Mouse (Mus musculus) heart, embryonic 16.5 days (tissue): ENCODE data around the gene Zc3h12d. TPM values are rescaled to one million over a fixed set of nuclear protein-coding genes. Genes with fewer than 3 reads are reported as not detected.

Source experiments
- ATAC-seq: fragments of 200-750 bp; cut with Nextera tagmentation; replicated peaks from 2 replicates; pipeline ENCODE4 v1.8.0; 2017; ENCODE audit warnings: moderate number of reproducible peaks; ENCODE audit not compliant: insufficient read depth, low FRiP score; ENCODE audit errors: extremely low read depth
- H3K27ac ChIP-seq: fragments of 300-500 bp; sonication (generic); 2 replicates; pipeline ENCODE4 v1.5.1; 2014; ENCODE audit warnings: mild to moderate bottlenecking, low read length, control low read depth, moderate library complexity
- H3K27me3 ChIP-seq: fragments of 300-500 bp; sonication (generic); 2 replicates; pipeline ENCODE4 v1.6.1; 2014; ENCODE audit warnings: low read length, mixed read lengths; ENCODE audit not compliant: control insufficient read depth, insufficient read depth
- H3K36me3 ChIP-seq: fragments of 300-500 bp; sonication (generic); 2 replicates; pipeline ENCODE4 v1.6.1; 2014; ENCODE audit not compliant: control insufficient read depth, insufficient read depth
- H3K4me1 ChIP-seq: fragments of 300-500 bp; sonication (generic); 2 replicates; pipeline ENCODE4 v1.6.1; 2014; ENCODE audit warnings: low read length, mixed read lengths; ENCODE audit not compliant: control insufficient read depth, insufficient read depth
- H3K4me2 ChIP-seq: fragments of 300-500 bp; sonication (generic); 2 replicates; pipeline ENCODE4 v1.6.1; 2014; ENCODE audit warnings: low read depth, mild to moderate bottlenecking, control low read depth, low read length
- H3K4me3 ChIP-seq: fragments of 300-500 bp; sonication (generic); 2 replicates; pipeline ENCODE4 v1.5.1; 2014; ENCODE audit warnings: mild to moderate bottlenecking, control low read depth, low read length
- H3K9ac ChIP-seq: fragments of 300-500 bp; sonication (generic); 2 replicates; pipeline ENCODE4 v1.6.1; 2014; ENCODE audit warnings: low read length, control low read depth
- H3K9me3 ChIP-seq: fragments of 300-500 bp; sonication (generic); replicated peaks from 2 replicates; pipeline ENCODE4 v1.6.1; 2016; ENCODE audit warnings: low read length; ENCODE audit not compliant: control insufficient read depth
- WGBS: fragments of 180-500 bp; shearing (Covaris S2); extraction: QIAGEN DNeasy Blood & Tissue Kit; methylation state at CpG from one replicate; pipeline ENCODE4 v1.1.7; 2014; 5-methylcytosine and 5-hydroxymethylcytosine counted together
- polyA plus RNA-seq: library from polyadenylated mRNA; unstranded; fragments of >200 nt; fragmentation: Nextera tagmentation; extraction: Ambion mirVana; gene quantifications from 2 replicates; pipeline ENCODE4 v1.2.1, GENCODE M21; 2015

The Zc3h12d gene
- polyA plus RNA-seq, 1 experiment from 2014 or later = 0.38 TPM

GRCm38 (mm10) chr10:7844161-7844560, 11.9 kb downstream of the Zc3h12d start:
- peaks cover 23% of the 10 kb centered on the region for H3K4me1 ChIP-seq
- WGBS = 64% methylated on average over 4 of the region's 4 CpGs
- no peak for ATAC-seq
- no peak overlapping the region for H3K4me3 ChIP-seq
- H3K9ac ChIP-seq = no peak overlapping the region
- H3K27ac ChIP-seq = no peak overlapping the region
- no peak overlapping the region for H3K4me2 ChIP-seq
- no peaks in the 10 kb centered on the region for H3K36me3 ChIP-seq
- H3K9me3 ChIP-seq = 0 out of 2 replicates have a peak, but pooled peaks cover 5% of the 10 kb centered on the region
- H3K27me3 ChIP-seq = peaks cover 3% of the 10 kb centered on the region

GRCm38 (mm10) chr10:7845136-7845535, 12.9 kb downstream of the Zc3h12d start:
- Histone ChIP-seq H3K4me3 (no peak overlapping the region), H3K9ac (no peak overlapping the region), H3K9me3 (0 out of 2 replicates have a peak, but pooled peaks cover 5% of the 10 kb centered on the region), H3K27me3 (no peaks in the 10 kb centered on the region; the same call in 1 of the 2 replicates), H3K36me3 (no peaks in the 10 kb centered on the region), H3K27ac (no peak overlapping the region), H3K4me2 (no peak overlapping the region), H3K4me1 (peaks cover 18% of the 10 kb centered on the region)
- ATAC-seq = no peak
- WGBS = 71% methylated on average over 8 of the region's 8 CpGs

- H3K9me3 ChIP-seq = 0 out of 2 replicates have a peak, but pooled peaks cover 5% of the 10 kb centered on the region
- ATAC-seq = no peak
- H3K4me2 ChIP-seq = no peak overlapping the region
- no peaks in the 10 kb centered on the region for H3K36me3 ChIP-seq
- H3K27ac ChIP-seq = no peak overlapping the region
- no peaks in the 10 kb centered on the region for H3K27me3 ChIP-seq
- WGBS = 83% methylated on average over 4 of the region's 4 CpGs
- H3K4me1 ChIP-seq = peaks cover 14% of the 10 kb centered on the region
- no peak overlapping the region for H3K9ac ChIP-seq
- H3K4me3 ChIP-seq = no peak overlapping the region
These were observed 13.7 kb downstream of the Zc3h12d start for GRCm38 (mm10) chr10:7845991-7846390.

- no peak for ATAC-seq
- 0 out of 2 replicates have a peak, but pooled peaks cover 5% of the 10 kb centered on the region for H3K9me3 ChIP-seq
- 78% methylated on average over 2 of the region's 2 CpGs for WGBS
- no peak overlapping the region for H3K9ac ChIP-seq
- H3K27me3 ChIP-seq = no peaks in the 10 kb centered on the region
- H3K27ac ChIP-seq = no peak overlapping the region
- no peaks in the 10 kb centered on the region for H3K36me3 ChIP-seq
- no peak overlapping the region for H3K4me2 ChIP-seq
- H3K4me3 ChIP-seq = no peak overlapping the region
- peaks cover 2% of the 10 kb centered on the region; the same call in 1 of the 2 replicates for H3K4me1 ChIP-seq
These were observed 14.9 kb downstream of the Zc3h12d start for GRCm38 (mm10) chr10:7847166-7847605.

- Histone ChIP-seq H3K4me1 (no peaks in the 10 kb centered on the region), H3K4me3 (no peak overlapping the region), H3K27me3 (no peaks in the 10 kb centered on the region), H3K9me3 (no peaks in the 10 kb centered on the region), H3K9ac (no peak overlapping the region), H3K4me2 (no peak overlapping the region), H3K36me3 (no peaks in the 10 kb centered on the region), H3K27ac (no peak overlapping the region)
- no peak for ATAC-seq
- 67% methylated on average over 3 of the region's 3 CpGs for WGBS
These were observed 19.6 kb downstream of the Zc3h12d start for GRCm38 (mm10) chr10:7851891-7852290.

GRCm38 (mm10) chr10:7860494-7860893, 28.2 kb downstream of the Zc3h12d start:
- WGBS = 77% methylated on average over 7 of the region's 7 CpGs
- H3K4me1 ChIP-seq = no peaks in the 10 kb centered on the region
- H3K27me3 ChIP-seq = no peaks in the 10 kb centered on the region
- no peak overlapping the region for H3K27ac ChIP-seq
- H3K9ac ChIP-seq = no peak overlapping the region
- H3K9me3 ChIP-seq = no peaks in the 10 kb centered on the region
- H3K36me3 ChIP-seq = no peaks in the 10 kb centered on the region
- H3K4me3 ChIP-seq = no peak overlapping the region
- ATAC-seq = no peak
- no peak overlapping the region for H3K4me2 ChIP-seq

- no peak for ATAC-seq
- H3K9ac ChIP-seq = no peak overlapping the region
- WGBS = 83% methylated on average over 14 of the region's 14 CpGs
These were observed 29.1 kb downstream of the Zc3h12d start for GRCm38 (mm10) chr10:7861259-7861936.

GRCm38 (mm10) chr10:7861937-7862657, 29.8 kb downstream of the Zc3h12d start:
- no peak for ATAC-seq
- 88% methylated on average over 25 of the region's 25 CpGs for WGBS
- Histone ChIP-seq H3K9ac (no peak overlapping the region), H3K9me3 (no peaks in the 10 kb centered on the region), H3K4me1 (no peaks in the 10 kb centered on the region), H3K36me3 (no peaks in the 10 kb centered on the region), H3K27ac (no peak overlapping the region), H3K27me3 (no peaks in the 10 kb centered on the region; the same call in 1 of the 2 replicates), H3K4me3 (no peak overlapping the region), H3K4me2 (no peak overlapping the region)

More at GRCm38 (mm10) chr10:7861259-7861936, 29.1 kb downstream of the Zc3h12d start:
- Histone ChIP-seq H3K4me1 (no peaks in the 10 kb centered on the region), H3K27ac (no peak overlapping the region), H3K9me3 (no peaks in the 10 kb centered on the region), H3K4me3 (no peak overlapping the region), H3K4me2 (no peak overlapping the region), H3K27me3 (no peaks in the 10 kb centered on the region), H3K36me3 (no peaks in the 10 kb centered on the region)

- no peak overlapping the region for H3K4me3 ChIP-seq
- H3K36me3 ChIP-seq = no peaks in the 10 kb centered on the region
- H3K9ac ChIP-seq = no peak overlapping the region
- WGBS = 92% methylated on average over 6 of the region's 6 CpGs
- no peak overlapping the region for H3K27ac ChIP-seq
- no peak overlapping the region for H3K4me2 ChIP-seq
- no peaks in the 10 kb centered on the region for H3K4me1 ChIP-seq
- H3K27me3 ChIP-seq = no peaks in the 10 kb centered on the region; the same call in none of the 2 replicates
- ATAC-seq = no peak
- no peaks in the 10 kb centered on the region for H3K9me3 ChIP-seq
These were observed 31.1 kb downstream of the Zc3h12d start for GRCm38 (mm10) chr10:7863411-7863810.
